Comparison of ENCODE assay signal across 1 mouse cellular context in the genomic region with DNA sequence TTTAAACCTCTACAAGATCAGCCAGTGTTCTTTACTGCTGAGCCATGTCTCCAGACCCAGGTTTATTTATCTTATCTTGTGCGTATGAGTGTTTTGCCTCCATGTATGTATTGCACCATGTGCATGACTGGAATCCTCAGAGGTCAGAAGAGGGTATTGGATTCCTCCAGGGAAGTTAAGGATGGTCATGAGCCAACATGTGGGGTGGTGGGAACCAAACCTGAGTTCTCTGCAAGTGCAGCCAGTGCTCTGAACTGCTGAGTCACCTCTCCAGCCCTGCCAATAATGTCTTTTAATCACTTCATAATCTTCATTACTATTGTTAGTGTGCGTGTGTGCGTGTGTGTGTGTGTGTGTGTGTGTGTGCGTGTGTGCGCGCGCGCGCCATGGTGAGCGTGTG.
TF ChIP-seq lines count a peak whose summit lies in the region.

No protein-coding gene starts in this region.

TF ChIP-seq in MEL, 35 proteins besides CTCF, POLR2A, EP300 and RAD21 (continued from another document):
- TF ChIP-seq ZC3H11A (IDR thresholded peaks at IDR 0.05; ENCODE audit: low read depth, low read length) (no peak), USF1 (IDR thresholded peaks at IDR 0.05; ENCODE audit: low read depth, low read length) (no peak), MYB (IDR thresholded peaks at IDR 0.05; ENCODE audit: low read depth, low read length) (no peak), RCOR1 (IDR thresholded peaks at IDR 0.05; ENCODE audit: low read depth, low read length) (no peak), TBP (IDR thresholded peaks at IDR 0.05; ENCODE audit: low read depth, low read length) (no peak), SIN3A (IDR thresholded peaks at IDR 0.05; ENCODE audit: low read length) (0 out of 2 replicates have a peak, but pooled peaks have one; percentile 25), JUND (IDR thresholded peaks at IDR 0.05; ENCODE audit: low read depth, low read length) (no peak), GABPA (IDR thresholded peaks at IDR 0.05; ENCODE audit: low read depth, low read length) (no peak; the same call in 1 of the 2 replicates), CHD1 (IDR thresholded peaks at IDR 0.05; ENCODE audit: low read depth, low read length) (no peak), E2F4 (IDR thresholded peaks at IDR 0.05; ENCODE audit: borderline replicate concordance, low read depth, low read length) (no peak), MAFK (IDR thresholded peaks at IDR 0.05; ENCODE audit: borderline replicate concordance, low read depth, low read length) (no peak), MAZ (IDR thresholded peaks at IDR 0.05; ENCODE audit: low read depth, low read length) (no peak), NRF1 (IDR thresholded peaks at IDR 0.05; ENCODE audit: insufficient read depth, low read depth, low read length, poor library complexity, severe bottlenecking) (peak; percentile 38; the same call in 1 of the 2 replicates), MXI1 (IDR thresholded peaks at IDR 0.05; ENCODE audit: low read depth, low read length) (no peak), POLR2AphosphoS5 (IDR thresholded peaks at IDR 0.05; ENCODE audit: borderline replicate concordance, low read depth, low read length) (no peak), ELF1 (IDR thresholded peaks at IDR 0.05; ENCODE audit: low read depth, low read length) (no peak), TAL1 (IDR thresholded peaks at IDR 0.05; ENCODE audit: low read length) (no peak), POLR2AphosphoS2 (IDR thresholded peaks at IDR 0.05; ENCODE audit: low read length) (no peak), KAT2A (conservative IDR thresholded peaks at IDR 0.05; ENCODE audit: low read depth, low read length) (no peak), HCFC1 (IDR thresholded peaks at IDR 0.05; ENCODE audit: low read depth, low read length) (0 out of 2 replicates have a peak, but pooled peaks have one; percentile 14), BHLHE40 (IDR thresholded peaks at IDR 0.05; ENCODE audit: borderline replicate concordance, low read depth, low read length) (no peak), USF2 (IDR thresholded peaks at IDR 0.05; ENCODE audit: borderline replicate concordance in 1 of 2, insufficient read depth in 1 of 2, low read depth in 1 of 2, low read length in 2 of 2) (no peak), MAX (IDR thresholded peaks at IDR 0.05; ENCODE audit: low read length) (0 out of 2 replicates have a peak, but pooled peaks have one; percentile 15), ZKSCAN1 (IDR thresholded peaks at IDR 0.05; ENCODE audit: low read depth, low read length) (no peak), UBTF (IDR thresholded peaks at IDR 0.05; ENCODE audit: borderline replicate concordance, insufficient read depth, low read depth, low read length) (no peak), MYC (IDR thresholded peaks at IDR 0.05; ENCODE audit: low read depth, low read length) (no peak)
TF ChIP-seq in MEL: peak in this region for 6.
